Mouse (Mus musculus): Measurements from ENCODE around the gene Edn3. TPM values are rescaled to one million over a fixed set of nuclear protein-coding genes. Genes with fewer than 3 reads are reported as not detected.

Gene Edn3
- total and polyA plus RNA-seq, 3 experiments = not detected

- no peaks in the 10 kb centered on the region for H3K36me3 ChIP-seq (ENCODE audit: control insufficient read depth in 1 of 2, insufficient read depth in 2 of 2, low read length in 2 of 2)
- no peaks in the 10 kb centered on the region for H3K27me3 ChIP-seq (ENCODE audit: control insufficient read depth in 1 of 2, insufficient read depth in 2 of 2, low read length in 2 of 2)
- H3K4me1 ChIP-seq (ENCODE audit: control insufficient read depth in 1 of 2, insufficient read depth in 2 of 2, low read length in 2 of 2) = no peaks in the 10 kb centered on the region
- no peak overlapping the region for H3K27ac ChIP-seq (ENCODE audit: control insufficient read depth, low read depth, low read length)
- no peak for DNase-seq (ENCODE audit: low read depth, low spot score)
- no peak overlapping the region for H3K9ac ChIP-seq (ENCODE audit: control insufficient read depth, low read depth, low read length, poor library complexity, severe bottlenecking)
- H3K79me2 ChIP-seq (ENCODE audit: control insufficient read depth, insufficient read depth, low read length, poor library complexity) = no peaks in the 10 kb centered on the region
- H3K4me3 ChIP-seq (ENCODE audit: control insufficient read depth in 1 of 2, insufficient read depth in 1 of 2, low read depth in 2 of 2, low read length in 2 of 2) = no peak overlapping the region
- no peaks in the 10 kb centered on the region for H3K9me3 ChIP-seq (replicated peaks; ENCODE audit: insufficient read depth, low read length)
- TF ChIP-seq GATA1 (IDR thresholded peaks at IDR 0.05; ENCODE audit: low read depth, low read length) (no peak), MEF2A (IDR thresholded peaks at IDR 0.05; ENCODE audit: extremely low read depth, insufficient replicate concordance, low read depth, low read length, poor library complexity, severe bottlenecking) (no peak), MAX (IDR thresholded peaks at IDR 0.05; ENCODE audit: low read length) (no peak), MYC (IDR thresholded peaks at IDR 0.05; ENCODE audit: low read depth, low read length) (no peak)
Measured at GRCm38 (mm10) chr2:174731939-174732338, 28.5 kb upstream of the Edn3 start.

GRCm38 (mm10) chr2:174735270-174735669 lies 25.1 kb upstream of the Edn3 start:
- H3K27me3 ChIP-seq (ENCODE audit: control insufficient read depth in 1 of 2, insufficient read depth in 2 of 2, low read length in 2 of 2) = no peaks in the 10 kb centered on the region
- H3K4me3 ChIP-seq (ENCODE audit: control insufficient read depth in 1 of 2, insufficient read depth in 1 of 2, low read depth in 2 of 2, low read length in 2 of 2) = no peak overlapping the region
- DNase-seq (ENCODE audit: low read depth, low spot score) = no peak
- no peaks in the 10 kb centered on the region for H3K36me3 ChIP-seq (ENCODE audit: control insufficient read depth in 1 of 2, insufficient read depth in 2 of 2, low read length in 2 of 2)
- no peak overlapping the region for H3K27ac ChIP-seq (ENCODE audit: control insufficient read depth, low read depth, low read length)
- H3K9me3 ChIP-seq (replicated peaks; ENCODE audit: insufficient read depth, low read length) = no peaks in the 10 kb centered on the region
- no peaks in the 10 kb centered on the region for H3K4me1 ChIP-seq (ENCODE audit: control insufficient read depth in 1 of 2, insufficient read depth in 2 of 2, low read length in 2 of 2)
- H3K79me2 ChIP-seq (ENCODE audit: control insufficient read depth, insufficient read depth, low read length, poor library complexity) = no peaks in the 10 kb centered on the region
- no peak overlapping the region for H3K9ac ChIP-seq (ENCODE audit: control insufficient read depth, low read depth, low read length, poor library complexity, severe bottlenecking)
- TF ChIP-seq CTCF (IDR thresholded peaks at IDR 0.05 in 2 of 3, conservative IDR thresholded peaks at IDR 0.05 in 1 of 3; ENCODE audit: control insufficient read depth in 1 of 3, insufficient read depth in 1 of 3, low read depth in 2 of 3, low read length in 3 of 3, poor library complexity in 1 of 3, severe bottlenecking in 1 of 3) (no peak), CHD1 (IDR thresholded peaks at IDR 0.05; ENCODE audit: low read depth, low read length) (no peak), SIN3A (IDR thresholded peaks at IDR 0.05; ENCODE audit: low read length) (no peak), SMC3 (IDR thresholded peaks at IDR 0.05; ENCODE audit: low read depth, low read length) (no peak)

- no peak overlapping the region for H3K4me3 ChIP-seq (ENCODE audit: control insufficient read depth in 1 of 2, insufficient read depth in 1 of 2, low read depth in 2 of 2, low read length in 2 of 2)
- no peak overlapping the region for H3K27ac ChIP-seq (ENCODE audit: control insufficient read depth, low read depth, low read length)
- DNase-seq (ENCODE audit: low read depth, low spot score) = no peak
- no peak for TF ChIP-seq CHD1 (IDR thresholded peaks at IDR 0.05; ENCODE audit: low read depth, low read length)
- no peak for TF ChIP-seq ZC3H11A (IDR thresholded peaks at IDR 0.05; ENCODE audit: low read depth, low read length)
- no peak for TF ChIP-seq GATA1 (IDR thresholded peaks at IDR 0.05; ENCODE audit: low read depth, low read length)
- TF ChIP-seq TBP (IDR thresholded peaks at IDR 0.05; ENCODE audit: low read depth, low read length) = no peak
- no peak for TF ChIP-seq MAFK (IDR thresholded peaks at IDR 0.05; ENCODE audit: borderline replicate concordance, low read depth, low read length)
- TF ChIP-seq NRF1 (IDR thresholded peaks at IDR 0.05; ENCODE audit: insufficient read depth, low read depth, low read length, poor library complexity, severe bottlenecking) = no peak
- no peak for TF ChIP-seq MXI1 (IDR thresholded peaks at IDR 0.05; ENCODE audit: low read depth, low read length)
- no peak for TF ChIP-seq MAX (IDR thresholded peaks at IDR 0.05; ENCODE audit: low read length)
- TF ChIP-seq NELFE (IDR thresholded peaks at IDR 0.05; ENCODE audit: low read depth, low read length) = no peak
- no peak for TF ChIP-seq E2F4 (IDR thresholded peaks at IDR 0.05; ENCODE audit: borderline replicate concordance, low read depth, low read length)
- no peaks in the 10 kb centered on the region for H3K36me3 ChIP-seq (ENCODE audit: control insufficient read depth in 1 of 2, insufficient read depth in 2 of 2, low read length in 2 of 2)
- H3K27me3 ChIP-seq (ENCODE audit: control insufficient read depth in 1 of 2, insufficient read depth in 2 of 2, low read length in 2 of 2) = no peaks in the 10 kb centered on the region
- H3K79me2 ChIP-seq (ENCODE audit: control insufficient read depth, insufficient read depth, low read length, poor library complexity) = no peaks in the 10 kb centered on the region
- no peaks in the 10 kb centered on the region for H3K9me3 ChIP-seq (replicated peaks; ENCODE audit: insufficient read depth, low read length)
- no peak overlapping the region for H3K9ac ChIP-seq (ENCODE audit: control insufficient read depth, low read depth, low read length, poor library complexity, severe bottlenecking)
- no peaks in the 10 kb centered on the region for H3K4me1 ChIP-seq (ENCODE audit: control insufficient read depth in 1 of 2, insufficient read depth in 2 of 2, low read length in 2 of 2)
Measured at GRCm38 (mm10) chr2:174747182-174747581, 13.2 kb upstream of the Edn3 start.

Data from MEL (cell line).